Mouse (Mus musculus) cerebellum, adult 2 months (tissue): ENCODE measurements around the gene Usp2. TPM values are rescaled to one million over a fixed set of nuclear protein-coding genes. Genes with fewer than 3 reads are reported as not detected.
A peak's percentile ranks its signal among the peaks of the same experiment; 100 is the strongest.

Experiments
- DNase-seq, 2 experiments: peaks; one replicate each; pipeline ENCODE4 v3.0.0; 2021
- H3K27ac ChIP-seq: fragments of 200-500 bp; 2 replicates; pipeline ENCODE4 v1.5.1; 2012; ENCODE audit warnings: low read length, control low read depth, inconsistent platforms; ENCODE audit not compliant: insufficient read depth
- H3K27me3 ChIP-seq: fragments of 200-500 bp; 2 replicates; pipeline ENCODE4 v1.6.1; 2012; ENCODE audit warnings: inconsistent platforms, mild to moderate bottlenecking, low read length, moderate library complexity; ENCODE audit not compliant: control insufficient read depth, insufficient read depth
- H3K4me1 ChIP-seq: fragments of 200-500 bp; 2 replicates; pipeline ENCODE4 v1.6.1; 2011; ENCODE audit warnings: low read length; ENCODE audit not compliant: control insufficient read depth, insufficient read depth
- H3K4me3 ChIP-seq: fragments of 200-500 bp; replicated peaks from 2 replicates; pipeline ENCODE3; 2011; ENCODE audit warnings: mild to moderate bottlenecking, low read depth, low read length, control low read depth; ENCODE audit not compliant: insufficient read depth
- CTCF ChIP-seq: fragments of 200-500 bp; IDR thresholded peaks from 2 replicates; pipeline ENCODE4 v1.5.1; 2011; ENCODE audit warnings: low read depth, mild to moderate bottlenecking, control low read depth, low read length, moderate library complexity, borderline replicate concordance; ENCODE audit not compliant: insufficient read depth
- POLR2A ChIP-seq: fragments of 200-500 bp; IDR thresholded peaks from 2 replicates; pipeline ENCODE4 v1.6.1; 2011; ENCODE audit warnings: low read length, control low read depth, borderline replicate concordance; ENCODE audit not compliant: insufficient read depth
- WGBS: fragments of 180-500 bp; shearing (Covaris S2); methylation state at CpG from one replicate; pipeline ENCODE4 v1.1.7; 2018; 5-methylcytosine and 5-hydroxymethylcytosine counted together
- polyA plus RNA-seq: library from polyadenylated mRNA; depleted of rRNA; stranded (reverse); fragments of >200 nt; gene quantifications from 2 replicates; pipeline ENCODE4 v1.2.3, GENCODE M21; 2012

Usp2 gene
- polyA plus RNA-seq, 1 experiment: 43.5 TPM

DNA sequence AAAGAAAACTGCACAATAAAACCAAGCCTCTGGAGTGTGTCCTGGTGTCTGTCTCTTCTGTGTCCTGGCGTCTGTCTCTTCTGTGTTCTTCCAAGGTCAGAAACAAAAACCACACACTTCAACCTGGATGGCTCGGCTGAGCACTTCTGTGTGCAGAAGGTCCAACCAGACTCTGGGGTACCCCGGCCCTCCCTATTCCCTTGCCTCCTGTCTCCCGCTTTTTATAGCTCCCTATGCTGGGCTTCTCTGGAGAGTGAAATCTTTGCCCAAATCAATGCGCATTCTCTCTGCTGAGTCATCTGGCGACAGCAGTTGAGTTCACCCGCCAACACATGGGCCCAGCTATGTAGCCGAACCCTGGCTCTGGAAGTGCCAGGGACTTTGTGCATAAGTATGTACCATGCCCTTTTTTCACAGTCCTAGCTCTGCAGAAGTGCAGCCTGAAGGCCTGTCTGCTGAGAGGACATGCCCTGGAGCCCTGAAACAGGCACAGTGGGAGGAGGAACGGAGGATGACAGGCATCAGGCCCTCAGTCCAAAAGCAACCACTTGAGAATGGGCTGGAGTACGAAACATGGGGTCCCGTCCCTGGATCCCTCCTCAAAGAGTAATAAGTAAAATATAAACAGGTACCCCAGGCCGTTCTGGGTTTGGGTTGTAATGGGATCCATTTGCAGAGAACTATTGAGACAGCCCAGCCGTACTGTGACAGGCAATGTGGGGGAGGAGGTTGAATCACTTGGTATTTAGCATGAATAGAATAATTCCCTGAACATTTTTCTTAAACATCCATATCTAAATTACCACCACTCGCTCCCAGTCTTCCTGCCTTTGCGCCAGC, 18.1 kb upstream of the Usp2 start:
- no peak for DNase-seq
- TF ChIP-seq CTCF (no peak), POLR2A (no peak)
- 76% methylated on average over 15 of the region's 15 CpGs for WGBS
- H3K27me3 ChIP-seq: no peaks in the 10 kb centered on the region
- no peaks in the 10 kb centered on the region for H3K4me1 ChIP-seq
- H3K4me3 ChIP-seq: no peak overlapping the region
- no peak overlapping the region for H3K27ac ChIP-seq

DNA sequence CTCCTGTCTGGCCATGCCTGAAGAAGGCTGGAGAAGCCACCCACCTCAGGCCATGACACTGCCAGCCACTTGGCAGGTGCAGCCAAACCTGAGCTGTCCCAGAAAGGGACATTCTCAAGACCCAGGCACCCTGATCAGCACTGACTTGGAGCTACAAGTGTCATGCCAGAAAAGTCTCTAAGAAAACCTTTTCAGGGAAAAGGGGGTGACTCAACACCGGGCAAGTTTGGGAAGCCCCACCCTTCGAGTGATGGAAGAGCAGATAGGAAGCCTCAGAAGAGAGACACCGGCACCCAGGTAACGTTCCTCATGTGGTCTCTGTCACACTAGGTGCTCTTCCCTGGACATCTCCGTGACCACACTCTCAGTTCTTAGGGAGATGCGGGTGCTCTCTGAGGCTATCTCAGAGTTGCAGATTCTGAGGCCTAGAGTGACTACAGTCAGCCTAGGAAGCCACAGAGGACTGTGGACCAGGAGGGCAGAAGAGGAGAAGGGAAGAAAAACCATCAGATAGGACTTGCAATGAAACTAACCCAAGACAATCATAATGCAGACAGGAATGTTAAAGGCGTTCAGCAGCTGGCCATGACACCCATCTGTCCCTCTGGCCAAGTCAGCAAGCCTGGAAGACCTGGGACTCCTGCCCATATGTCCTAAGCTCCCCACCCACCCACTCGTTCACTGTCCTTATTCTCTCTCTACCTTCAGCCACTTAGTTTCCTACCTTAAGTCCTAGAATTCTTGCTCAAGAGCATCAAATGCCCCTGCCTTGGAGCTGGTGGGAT, 17.2 kb upstream of the Usp2 start:
- TF ChIP-seq CTCF (no peak), POLR2A (no peak)
- WGBS: 77% methylated on average over 8 of the region's 8 CpGs
- H3K4me1 ChIP-seq: no peaks in the 10 kb centered on the region
- no peak overlapping the region for H3K4me3 ChIP-seq
- H3K27ac ChIP-seq: no peak overlapping the region
- DNase-seq: peak in 1 of 2 experiments; percentile 5
- H3K27me3 ChIP-seq: no peaks in the 10 kb centered on the region

DNA sequence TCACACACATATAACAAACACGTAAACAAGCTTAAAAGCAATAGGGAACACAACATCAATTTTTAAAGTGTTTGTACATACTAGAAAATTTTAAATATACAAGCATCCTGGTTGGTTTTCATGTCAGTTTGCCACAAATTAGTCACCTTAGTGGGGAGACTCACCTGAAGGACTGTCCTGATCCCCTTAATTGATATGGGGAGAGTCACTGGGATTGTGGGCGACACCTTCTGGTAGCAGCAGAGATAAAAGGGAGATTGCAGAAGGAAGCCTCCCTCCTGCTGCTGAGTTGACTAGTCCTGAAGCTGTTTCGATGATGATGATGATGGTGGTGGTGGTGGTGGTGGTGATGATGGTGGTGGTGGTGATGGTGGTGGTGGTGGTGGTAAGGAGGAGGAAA, 14.0 kb upstream of the Usp2 start:
- WGBS: 70% methylated on average over 3 of the region's 3 CpGs
- no peak for DNase-seq
- H3K27ac ChIP-seq: no peak overlapping the region
- H3K27me3 ChIP-seq: no peaks in the 10 kb centered on the region
- TF ChIP-seq CTCF (no peak), POLR2A (no peak)
- no peak overlapping the region for H3K4me3 ChIP-seq
- H3K4me1 ChIP-seq: no peaks in the 10 kb centered on the region

DNA sequence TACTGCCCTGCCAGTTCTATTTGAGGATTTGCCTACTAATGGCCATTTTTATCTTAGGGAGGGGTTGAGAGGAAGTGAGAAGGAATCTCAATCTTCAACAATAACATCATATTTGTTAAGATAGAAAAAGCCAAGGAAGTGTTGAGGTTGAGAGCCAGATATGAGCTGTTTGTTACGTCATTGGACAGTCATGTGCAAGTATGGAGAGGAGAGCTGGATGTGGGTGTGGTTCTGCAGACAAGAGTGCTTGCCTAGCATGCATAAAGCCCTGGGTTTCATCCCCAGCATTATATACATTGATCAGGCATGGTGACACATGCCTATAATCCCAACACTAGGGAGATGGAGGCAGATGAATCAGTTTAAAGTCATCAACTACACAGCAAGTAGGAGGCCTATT, 12.9 kb upstream of the Usp2 start:
- Histone ChIP-seq H3K4me3 (no peak overlapping the region), H3K4me1 (no peaks in the 10 kb centered on the region), H3K27ac (no peak overlapping the region), H3K27me3 (no peaks in the 10 kb centered on the region)
- no peak for DNase-seq
- WGBS: 75% methylated on average over 1 of the region's 1 CpGs
- no peak for TF ChIP-seq CTCF
- TF ChIP-seq POLR2A: no peak

- WGBS: 59% methylated on average over 6 of the region's 6 CpGs
- no peak for DNase-seq
- Histone ChIP-seq H3K27ac (no peak overlapping the region), H3K4me1 (no peaks in the 10 kb centered on the region), H3K4me3 (no peak overlapping the region), H3K27me3 (no peaks in the 10 kb centered on the region)
- TF ChIP-seq POLR2A (no peak), CTCF (no peak)
Observed at GRCm38 (mm10) chr9:44058606-44059005, 8.2 kb upstream of the Usp2 start.

GRCm38 (mm10) chr9:44065177-44065576, 1.6 kb upstream of the Usp2 start:
- Histone ChIP-seq H3K27me3 (no peaks in the 10 kb centered on the region), H3K27ac (no peak overlapping the region), H3K4me3 (no peak overlapping the region), H3K4me1 (peaks cover 7% of the 10 kb centered on the region)
- WGBS: 33% methylated on average over 1 of the region's 1 CpGs
- no peak for DNase-seq
- TF ChIP-seq CTCF (no peak), POLR2A (no peak)

DNA sequence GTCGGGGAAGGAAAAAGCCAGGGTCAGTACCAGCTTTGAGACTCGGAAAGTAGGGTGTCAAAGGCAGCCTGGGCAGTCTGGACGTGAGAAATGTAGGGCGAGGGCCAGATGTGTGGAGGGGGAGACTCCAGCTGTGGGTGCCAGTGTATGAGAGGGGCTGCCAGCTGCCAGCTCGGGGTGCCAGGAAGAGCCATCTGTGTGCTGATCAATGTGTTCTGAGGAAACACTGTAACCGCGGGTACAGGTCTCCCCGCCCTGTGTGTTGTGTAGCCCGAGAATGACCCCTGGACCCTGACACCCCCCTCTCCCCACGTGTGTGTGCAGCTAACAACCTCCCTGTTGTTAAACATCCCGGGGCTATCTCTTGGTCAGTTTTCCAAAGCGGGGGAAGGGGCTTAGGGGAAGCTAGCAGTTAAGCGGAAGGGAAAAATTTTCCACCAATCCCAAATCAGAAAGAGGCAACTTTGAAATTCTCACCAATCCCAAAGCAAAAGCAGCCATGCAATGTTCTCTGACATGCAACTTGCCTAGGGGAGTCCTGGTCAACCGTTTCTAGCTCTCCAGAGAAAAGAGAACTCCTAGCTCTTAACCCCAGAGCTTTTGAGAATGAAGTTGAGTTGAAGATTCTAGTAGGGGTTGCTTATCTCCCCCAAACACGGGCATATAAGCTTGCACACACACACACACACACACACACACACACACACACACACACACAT, 579 bp downstream of the Usp2 start:
- no peak for TF ChIP-seq POLR2A
- no peak for TF ChIP-seq CTCF
- DNase-seq: no peak
- H3K27ac ChIP-seq: peak overlapping the region; percentile 52
- WGBS: 7% methylated on average over 15 of the region's 15 CpGs
- H3K4me1 ChIP-seq: peaks cover 16% of the 10 kb centered on the region
- H3K4me3 ChIP-seq: peak overlapping the region; percentile 81
- no peaks in the 10 kb centered on the region for H3K27me3 ChIP-seq

DNA sequence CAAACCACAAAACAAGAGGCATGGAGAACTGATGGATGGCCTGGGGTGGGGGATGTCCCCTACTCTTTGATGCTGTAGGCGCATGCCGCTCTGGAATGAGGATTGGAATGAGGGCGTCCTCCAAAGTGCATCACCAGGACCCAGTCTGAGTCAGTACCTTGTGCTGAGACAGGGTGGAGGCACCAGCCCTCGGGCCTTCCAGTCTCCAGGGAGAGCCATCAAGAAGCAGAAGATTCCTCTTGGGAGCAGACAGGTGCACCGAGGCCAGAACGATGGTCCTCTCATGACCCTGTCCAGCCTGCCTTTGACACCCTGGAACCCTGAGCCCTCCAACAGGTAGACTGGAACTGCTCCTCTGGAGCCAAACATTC, 1.1 kb downstream of the Usp2 start:
- Histone ChIP-seq H3K4me3 (no peak overlapping the region), H3K27me3 (no peaks in the 10 kb centered on the region), H3K4me1 (peaks cover 20% of the 10 kb centered on the region), H3K27ac (no peak overlapping the region)
- no peak for TF ChIP-seq CTCF
- TF ChIP-seq POLR2A: no peak
- DNase-seq: peak in 1 of 2 experiments; percentile 40
- 87% methylated on average over 6 of the region's 6 CpGs for WGBS
